Mouse (Mus musculus): ENCODE results near the gene Iqck.

The Iqck gene

DNA sequence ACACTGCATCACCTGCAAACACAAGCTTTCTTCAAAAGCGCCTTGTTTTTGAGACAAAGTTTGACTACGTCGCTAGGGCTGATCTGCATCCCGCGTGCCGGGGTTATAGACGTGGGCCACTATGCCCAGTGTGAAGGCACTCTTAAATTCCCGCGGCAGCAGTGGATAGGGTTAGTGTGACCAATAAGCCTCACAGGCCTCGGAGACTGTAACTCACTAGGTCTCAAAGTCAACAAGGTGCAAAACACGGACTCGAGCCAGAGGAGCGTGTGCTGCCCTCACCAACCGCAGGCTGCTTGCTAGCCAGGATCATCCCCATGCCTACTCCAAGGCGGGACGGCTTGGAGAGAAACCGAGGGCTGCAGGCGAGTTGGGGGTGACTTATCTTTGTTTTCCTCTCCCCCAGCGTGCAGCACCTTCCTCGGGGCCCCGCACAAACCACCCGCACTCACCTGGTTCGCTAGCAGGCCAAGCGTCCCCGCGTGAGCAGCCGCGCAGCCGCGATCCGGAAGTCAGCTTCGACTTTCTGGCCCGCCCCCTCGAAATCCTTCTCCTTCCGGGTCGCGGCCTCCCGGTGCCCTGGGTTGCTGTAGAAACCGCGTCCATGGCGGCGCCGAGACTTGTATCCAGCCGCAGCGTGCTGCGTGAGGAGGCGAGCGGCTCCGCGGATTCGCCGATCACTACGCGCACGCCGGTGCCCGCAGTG is at the start of gene Iqck:
Gene Iqck, plus strand, starts transcription at position 582 of the 706 bp plus-strand sequence.
- DNase-seq (ENCODE audit: low read depth, low spot score): peak; percentile 86

DNA sequence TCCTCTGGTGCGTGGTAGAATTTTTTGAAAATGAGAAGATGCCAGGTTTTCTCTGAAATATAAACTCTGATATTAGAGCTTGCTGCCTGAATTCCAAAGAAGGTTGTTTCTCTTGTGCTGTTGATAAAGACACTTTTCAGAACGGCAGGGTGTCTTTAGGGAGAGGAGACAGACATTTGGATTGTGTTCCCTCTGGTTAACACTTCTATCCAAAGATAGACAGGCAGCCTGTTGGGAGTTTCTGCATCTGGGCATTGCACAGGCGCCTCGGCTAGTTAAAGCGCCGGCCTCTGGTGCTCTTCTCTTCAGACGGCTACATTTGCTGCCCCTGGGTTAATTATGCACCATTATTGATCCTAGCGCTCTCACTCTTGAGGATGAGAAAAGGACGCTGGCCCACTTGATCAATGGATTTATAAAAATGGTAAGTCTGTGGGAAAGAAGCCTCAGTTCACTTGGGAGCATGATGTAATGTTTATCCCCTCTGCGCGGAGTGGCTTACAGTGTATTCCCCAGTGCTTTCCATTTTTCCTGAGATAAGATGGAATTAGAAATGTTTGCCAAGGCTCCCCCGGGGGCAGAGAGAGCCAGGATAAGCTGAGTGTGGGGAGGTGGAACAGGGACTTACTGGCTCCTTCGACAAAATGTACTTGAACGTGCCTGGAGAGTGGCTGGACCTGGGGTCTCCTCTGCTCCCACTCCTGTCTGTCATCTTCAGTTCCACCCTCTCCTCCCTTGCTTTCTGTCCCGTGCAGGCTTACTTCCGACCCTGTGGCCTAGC is 48.7 kb upstream of the Iqck start:
- DNase-seq (ENCODE audit: low read depth, low spot score): no peak

DNA sequence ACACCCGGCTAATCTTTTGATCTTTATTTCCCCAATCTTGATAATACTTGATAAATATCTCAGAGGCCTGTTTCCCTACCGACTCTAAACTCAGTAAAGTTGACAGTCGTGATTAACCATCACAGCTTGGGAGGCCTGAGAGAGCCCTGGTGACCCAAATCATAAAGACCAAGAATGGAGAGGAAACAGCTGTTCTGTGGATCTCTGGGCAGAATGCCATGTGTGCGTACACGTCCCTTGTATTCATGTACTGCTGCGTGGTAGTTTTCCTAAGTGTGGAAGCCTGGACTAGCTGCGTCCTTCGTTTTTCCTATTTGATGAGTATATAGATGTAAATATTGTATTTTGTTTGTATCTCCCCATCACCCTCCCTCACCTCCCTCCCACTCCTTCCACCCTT is 47.7 kb upstream of the Iqck start:
- no peak for DNase-seq (ENCODE audit: low read depth, low spot score)

DNA sequence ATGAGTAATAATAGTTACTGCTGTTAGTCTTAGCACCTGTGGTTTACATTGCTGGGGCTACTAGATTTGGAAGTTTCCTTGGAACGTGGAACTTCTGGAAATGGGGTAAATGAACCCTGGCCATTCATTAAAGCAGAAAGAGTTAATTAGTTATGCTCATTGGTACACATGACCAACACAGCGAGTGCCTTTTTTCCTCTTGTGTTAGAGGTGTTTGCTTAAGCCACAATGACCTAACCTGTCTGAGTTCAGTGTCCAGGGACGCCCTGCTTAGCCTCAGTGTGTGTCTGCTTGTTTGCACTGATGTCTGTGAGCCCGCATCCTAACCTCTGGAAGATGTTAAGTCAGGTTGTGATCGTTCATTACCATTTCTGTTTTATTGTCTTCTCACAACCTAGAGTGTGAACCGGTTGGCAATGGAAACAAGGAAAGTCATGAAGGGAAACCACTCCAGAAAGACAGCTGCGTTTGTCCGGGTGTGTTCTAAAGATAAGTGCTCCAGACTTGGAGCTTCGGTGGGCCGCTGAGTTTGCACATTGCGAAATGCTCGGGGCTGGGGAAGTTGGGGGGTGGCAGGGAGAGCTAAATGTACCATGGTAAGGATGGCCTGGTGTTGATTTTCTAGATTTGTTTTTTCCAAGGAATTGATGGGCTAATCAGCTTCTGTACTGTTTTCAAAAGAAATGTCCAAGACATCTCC is 44.0 kb upstream of the Iqck start:
- DNase-seq (ENCODE audit: low read depth, low spot score): no peak

DNA sequence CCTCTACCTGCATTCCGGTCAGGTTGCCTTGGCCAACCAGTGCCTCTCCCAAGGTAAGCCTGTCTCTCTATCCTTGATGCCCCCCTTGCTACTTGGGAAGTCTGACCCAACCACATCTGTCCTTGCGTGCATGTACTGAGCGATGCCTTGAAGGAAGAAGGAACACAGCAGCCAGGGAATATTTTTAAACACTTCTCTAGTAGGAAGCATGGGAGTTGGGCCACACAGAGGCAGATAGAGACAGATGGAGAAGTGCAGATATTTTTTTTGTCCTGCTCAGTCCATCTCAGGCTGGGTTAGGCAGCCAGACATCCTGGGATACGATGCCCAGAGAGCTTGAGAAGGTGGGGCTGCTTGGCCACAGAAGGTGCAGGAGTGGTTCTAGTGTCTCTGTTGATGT is 42.0 kb upstream of the Iqck start:
- no peak for DNase-seq (ENCODE audit: low read depth, low spot score)

DNA sequence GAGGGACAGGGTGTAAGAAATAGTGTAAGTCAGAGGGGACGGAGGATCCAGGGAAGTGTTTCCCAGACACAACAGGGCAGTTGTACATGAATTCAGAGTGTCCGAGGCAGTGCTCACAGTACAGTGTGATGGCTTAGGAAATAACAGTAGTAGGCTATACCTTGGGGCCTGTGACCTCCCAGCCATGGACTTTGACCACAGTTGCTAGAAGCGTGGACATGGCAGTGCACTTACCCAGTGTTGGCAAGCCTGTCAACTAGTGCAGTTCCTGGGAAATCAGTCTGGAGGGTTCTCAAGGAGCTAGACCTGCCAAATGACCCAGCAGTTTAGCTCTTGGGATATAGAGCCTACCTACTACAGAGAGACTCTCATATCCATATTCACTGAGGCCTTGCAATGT is 39.3 kb upstream of the Iqck start:
- DNase-seq (ENCODE audit: low read depth, low spot score): no peak

DNA sequence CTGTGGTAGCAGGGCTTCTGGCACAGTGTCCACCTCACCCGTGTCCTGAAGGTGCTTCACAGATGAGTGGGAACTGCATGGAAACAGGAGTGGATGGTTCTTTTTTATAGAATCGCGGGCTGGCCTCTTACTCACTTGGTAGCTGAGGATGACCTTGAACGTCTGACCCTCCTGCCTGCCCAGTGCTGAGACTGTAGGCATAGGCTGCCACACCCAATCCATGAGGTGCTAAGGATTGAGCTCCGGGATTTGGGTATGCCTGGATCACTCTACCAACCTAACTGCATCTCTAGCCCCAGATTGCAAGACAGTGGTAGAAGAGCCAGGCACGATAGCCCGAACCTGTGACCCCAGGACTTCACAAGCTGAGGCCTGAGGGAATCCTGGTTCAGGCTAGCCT is 37.8 kb upstream of the Iqck start:
- DNase-seq (ENCODE audit: low read depth, low spot score): no peak

DNA sequence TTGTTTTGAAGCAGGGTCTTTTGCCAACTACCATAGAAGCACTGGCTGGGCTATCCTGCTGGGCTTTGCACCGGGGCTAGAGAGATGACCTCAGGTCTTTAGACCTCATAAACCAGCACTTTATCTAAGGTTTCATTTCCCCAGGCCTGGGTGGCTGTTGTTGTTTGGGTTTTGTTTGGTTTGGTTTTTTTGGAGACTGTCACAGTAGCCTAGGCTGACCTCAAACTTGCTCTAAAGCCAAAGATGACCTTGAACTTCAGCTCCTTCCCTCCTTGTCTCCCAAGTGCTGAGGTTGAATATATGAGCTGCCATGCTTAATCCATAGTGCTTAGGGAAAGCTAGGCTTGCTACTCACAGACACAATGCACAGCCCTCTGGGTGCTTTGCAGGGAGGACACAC is 35.9 kb upstream of the Iqck start:
- DNase-seq (ENCODE audit: low read depth, low spot score): no peak

DNA sequence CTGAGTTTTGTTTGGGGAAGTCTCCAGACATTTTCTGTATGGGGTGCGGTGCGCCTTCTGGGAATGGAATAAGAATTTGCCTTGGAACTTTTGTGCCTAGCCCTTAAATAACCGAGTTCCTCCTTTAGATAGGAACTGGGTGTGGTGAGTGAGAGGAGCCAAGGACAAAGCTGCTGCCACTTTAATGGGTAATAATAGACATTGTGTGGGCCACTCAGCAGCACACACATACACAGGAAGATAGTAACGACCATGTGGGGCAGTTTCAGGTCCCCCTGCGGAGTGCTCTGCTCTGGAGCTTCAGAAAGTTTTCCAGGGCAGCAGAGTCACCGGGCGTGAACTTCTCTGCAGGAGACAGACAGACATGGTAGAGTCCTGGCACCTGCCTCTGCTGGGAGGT is 34.2 kb upstream of the Iqck start:
- DNase-seq (ENCODE audit: low read depth, low spot score): no peak

DNA sequence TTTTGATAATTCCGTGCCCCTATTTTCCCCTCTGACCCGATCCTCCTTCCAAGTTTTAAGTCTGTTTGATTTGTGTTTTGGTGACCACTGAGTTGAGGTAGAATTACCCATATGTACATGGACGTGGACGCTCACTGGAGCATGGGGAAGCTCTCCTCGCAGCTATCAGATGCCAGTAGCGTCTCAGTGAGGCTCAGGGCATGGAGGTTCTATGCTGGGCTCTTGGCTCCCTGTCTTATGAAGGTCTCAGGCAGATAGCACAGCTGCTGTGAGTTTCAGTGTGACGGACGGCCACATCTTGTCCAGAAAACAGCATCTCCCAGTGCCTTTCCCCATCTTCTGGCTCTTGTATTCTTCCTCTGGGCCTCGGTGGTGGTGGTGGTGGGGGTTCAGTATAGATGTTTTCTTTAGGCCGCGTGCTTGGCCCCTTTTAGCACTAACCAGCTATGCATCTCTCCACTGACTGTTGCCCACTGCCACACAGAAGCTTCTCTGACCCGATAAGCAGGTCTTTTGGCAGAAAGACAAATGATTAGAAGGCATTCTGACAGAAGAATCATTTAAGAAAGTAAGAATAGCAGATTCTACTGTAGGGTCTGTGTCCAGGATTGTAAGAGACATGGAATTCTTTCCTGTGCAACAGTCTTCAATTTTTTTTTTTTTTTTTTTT is 33.5 kb upstream of the Iqck start:
- no peak for DNase-seq (ENCODE audit: low read depth, low spot score)

DNA sequence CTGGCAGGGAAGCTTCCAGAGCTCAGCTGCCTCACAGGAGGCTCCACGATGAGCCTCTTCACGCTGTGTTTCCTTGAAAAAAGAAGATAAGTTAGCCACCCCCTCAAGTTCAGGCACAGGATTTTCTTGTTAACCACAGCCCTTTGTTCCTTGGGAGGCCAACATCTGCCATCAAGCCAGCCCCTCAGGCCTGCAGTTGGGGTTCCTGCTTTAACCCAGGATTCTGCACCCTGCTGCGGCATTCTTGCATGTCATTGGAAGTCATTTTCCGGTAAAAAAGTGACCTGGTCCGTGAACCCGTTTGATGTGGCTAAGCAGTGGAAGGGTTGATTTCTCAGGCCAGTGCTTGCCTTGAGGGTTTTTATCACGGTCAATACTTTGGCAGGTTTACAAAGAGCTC is 31.1 kb upstream of the Iqck start:
- DNase-seq (ENCODE audit: low read depth, low spot score): no peak

DNA sequence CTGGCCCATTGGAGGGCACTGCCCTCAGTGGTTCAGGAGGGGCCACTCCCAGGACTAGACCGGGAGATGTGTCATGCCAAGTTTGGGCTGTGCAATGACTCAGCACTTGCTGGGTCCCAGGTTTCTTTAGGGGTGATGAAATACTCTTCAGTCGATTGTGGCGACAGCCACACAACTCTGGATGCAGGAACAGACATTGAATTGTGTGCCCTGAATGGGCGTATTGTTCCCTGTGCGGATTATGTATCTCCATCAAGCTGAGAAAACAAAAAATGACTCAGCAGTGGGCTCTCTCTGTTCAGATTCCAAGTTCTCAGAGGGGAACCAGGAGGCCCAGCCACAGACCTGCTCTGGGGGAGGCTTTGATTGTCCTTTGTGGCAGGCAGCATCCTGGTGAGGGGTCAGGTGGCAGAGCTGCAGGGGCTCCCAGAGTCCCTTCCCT is 27.6 kb upstream of the Iqck start:
- peak; percentile 86 for DNase-seq (ENCODE audit: low read depth, low spot score)

DNA sequence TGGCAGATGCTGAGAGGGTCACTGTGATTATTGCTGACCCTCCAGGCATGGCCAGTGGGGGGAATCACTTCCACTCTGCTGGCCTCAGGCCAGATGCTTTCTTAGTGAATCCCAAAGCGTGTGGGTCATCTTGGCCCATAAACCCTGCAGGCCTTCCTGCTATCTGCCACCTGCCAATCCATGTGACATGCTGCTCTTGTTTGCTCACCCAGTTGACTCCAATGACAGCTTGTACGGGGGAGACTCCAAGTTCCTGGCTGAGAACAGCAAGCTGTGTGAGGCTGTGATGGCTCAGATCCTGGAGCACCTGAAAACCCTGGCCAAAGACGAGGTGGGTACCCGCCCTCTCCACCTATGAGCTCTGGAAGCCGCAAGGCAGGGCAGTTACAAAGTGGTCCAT is 17.7 kb upstream of the Iqck start:
- no peak for DNase-seq (ENCODE audit: low read depth, low spot score)

DNA sequence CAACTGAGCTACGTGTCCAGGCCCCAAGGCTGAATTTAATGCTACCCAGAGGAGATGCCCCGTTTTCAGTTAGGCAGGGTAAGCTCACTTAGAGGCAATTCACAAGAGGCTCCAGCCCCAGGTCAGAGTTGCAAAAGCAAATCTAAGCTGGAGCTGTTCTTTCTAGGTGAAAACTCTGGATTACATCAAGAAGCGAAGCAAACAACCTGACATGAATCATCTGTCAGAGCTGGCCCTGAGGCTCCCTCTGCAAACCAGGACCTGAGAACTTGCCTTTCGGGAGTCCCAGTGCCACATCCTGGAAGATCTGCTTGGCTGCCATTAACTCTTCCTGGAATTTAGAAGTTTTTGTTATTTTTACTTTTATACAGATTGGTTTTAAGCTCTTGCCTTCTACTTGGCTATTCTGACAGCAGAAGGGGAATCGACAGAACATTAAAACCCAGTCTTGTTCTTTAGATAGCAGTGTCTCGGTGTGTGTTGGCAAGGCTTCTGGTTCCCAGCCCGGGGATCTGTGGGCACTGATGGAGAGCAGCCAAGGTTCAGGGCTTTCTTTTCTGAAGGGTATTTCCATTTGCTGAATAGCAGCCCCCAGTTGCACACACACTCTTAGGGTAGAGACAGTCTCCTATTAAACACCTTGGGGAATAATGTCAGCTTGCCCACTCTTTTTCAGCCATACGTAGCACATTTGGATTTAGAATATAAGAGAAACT is 14.4 kb upstream of the Iqck start:
- no peak for DNase-seq (ENCODE audit: low read depth, low spot score)

DNA sequence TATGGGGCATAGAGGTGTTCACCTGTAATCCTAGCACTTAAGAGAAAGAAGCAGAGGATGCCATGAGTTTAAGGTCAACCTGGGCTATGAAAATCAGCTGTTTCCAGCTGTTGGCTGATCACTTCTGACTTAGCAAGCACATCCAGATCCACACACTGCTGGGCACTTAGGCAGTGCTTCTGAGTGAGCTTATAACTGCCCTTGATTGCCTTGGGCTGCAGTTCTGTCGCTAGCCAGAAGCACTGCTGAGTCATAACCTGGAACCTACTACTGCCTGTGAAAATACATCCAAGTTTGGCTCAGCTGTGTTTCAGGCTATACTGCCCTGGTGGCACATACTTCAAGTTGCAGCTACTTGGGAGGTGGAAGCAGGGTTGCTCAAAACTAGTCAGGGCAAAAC is 13.8 kb upstream of the Iqck start:
- peak; percentile 86 for DNase-seq (ENCODE audit: low read depth, low spot score)

DNA sequence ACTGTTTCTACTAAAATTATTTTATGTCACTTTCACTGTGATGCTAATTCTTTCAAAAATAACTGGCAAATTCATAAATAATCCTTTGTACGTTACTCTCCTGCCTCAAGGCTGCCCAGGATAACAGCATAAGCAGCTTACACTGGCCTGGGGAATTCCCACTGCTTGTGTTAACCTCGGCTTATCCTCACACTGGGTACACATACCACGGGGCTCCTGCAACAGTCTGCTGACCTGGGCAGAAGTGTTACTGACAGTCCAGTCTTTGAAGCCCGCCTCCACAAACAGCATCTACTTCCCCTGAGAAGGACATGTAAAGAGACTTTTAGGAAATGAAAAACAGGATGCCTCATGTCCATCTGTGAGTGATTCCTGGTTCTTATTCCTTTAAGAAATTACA is 12.6 kb upstream of the Iqck start:
- DNase-seq (ENCODE audit: low read depth, low spot score): no peak

DNA sequence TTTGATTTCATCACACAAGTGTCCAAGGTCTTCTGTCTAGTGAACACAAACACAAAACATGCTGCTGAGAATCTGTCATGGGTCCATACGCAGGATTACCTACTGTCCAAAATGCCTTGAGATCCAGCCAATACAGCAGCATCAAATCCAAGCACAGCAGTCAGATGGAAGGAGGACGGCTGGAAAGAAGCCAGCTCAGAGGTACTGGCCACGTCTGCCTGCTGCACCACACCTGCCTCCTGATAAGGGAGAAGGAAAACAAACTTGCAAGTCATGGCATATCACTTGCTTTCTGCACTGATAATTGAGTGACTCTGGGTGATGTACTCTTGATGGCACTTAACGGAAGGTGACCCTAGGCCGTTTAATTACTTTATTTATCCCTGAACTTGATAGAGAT is 10.4 kb upstream of the Iqck start:
- no peak for DNase-seq (ENCODE audit: low read depth, low spot score)

DNA sequence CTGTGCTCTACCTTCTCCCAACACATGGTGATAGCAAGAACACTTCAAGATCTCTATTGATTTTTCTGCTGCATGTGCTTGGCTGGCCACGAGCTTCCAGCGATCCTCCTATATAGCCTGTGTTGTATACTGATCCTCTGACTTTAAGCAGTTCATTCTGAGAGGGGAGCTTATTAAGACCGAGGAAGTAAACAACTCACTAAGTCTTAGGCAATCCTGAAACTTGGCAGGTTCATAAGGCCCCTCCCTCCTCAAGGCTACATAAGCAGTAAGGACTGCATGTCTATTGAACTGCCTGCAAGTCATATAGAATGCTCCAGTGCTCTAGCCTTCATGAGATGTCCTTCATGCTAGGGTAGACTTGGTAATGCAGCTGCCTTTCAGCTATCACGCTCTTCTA is 9.2 kb upstream of the Iqck start:
- no peak for DNase-seq (ENCODE audit: low read depth, low spot score)

DNA sequence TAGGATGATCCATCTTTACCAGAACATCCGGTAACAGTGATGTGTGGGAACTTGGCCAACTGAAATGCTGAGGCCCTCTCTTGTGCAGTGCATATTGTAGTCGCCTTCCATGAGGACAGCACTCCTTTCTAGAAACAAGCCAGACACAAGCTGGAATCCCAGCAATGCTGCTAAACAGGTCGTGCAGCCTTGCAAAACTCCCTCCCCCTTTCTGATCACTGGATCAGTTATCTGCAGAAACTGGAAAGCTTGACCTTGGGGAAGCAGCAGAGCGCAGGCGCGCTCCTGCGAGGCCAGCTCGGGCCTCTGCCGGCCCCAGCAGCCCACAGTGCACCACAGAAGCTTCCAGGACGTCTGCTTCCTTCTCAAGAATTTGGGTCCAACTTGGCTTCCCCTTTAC is 6.8 kb upstream of the Iqck start:
- no peak for DNase-seq (ENCODE audit: low read depth, low spot score)

DNA sequence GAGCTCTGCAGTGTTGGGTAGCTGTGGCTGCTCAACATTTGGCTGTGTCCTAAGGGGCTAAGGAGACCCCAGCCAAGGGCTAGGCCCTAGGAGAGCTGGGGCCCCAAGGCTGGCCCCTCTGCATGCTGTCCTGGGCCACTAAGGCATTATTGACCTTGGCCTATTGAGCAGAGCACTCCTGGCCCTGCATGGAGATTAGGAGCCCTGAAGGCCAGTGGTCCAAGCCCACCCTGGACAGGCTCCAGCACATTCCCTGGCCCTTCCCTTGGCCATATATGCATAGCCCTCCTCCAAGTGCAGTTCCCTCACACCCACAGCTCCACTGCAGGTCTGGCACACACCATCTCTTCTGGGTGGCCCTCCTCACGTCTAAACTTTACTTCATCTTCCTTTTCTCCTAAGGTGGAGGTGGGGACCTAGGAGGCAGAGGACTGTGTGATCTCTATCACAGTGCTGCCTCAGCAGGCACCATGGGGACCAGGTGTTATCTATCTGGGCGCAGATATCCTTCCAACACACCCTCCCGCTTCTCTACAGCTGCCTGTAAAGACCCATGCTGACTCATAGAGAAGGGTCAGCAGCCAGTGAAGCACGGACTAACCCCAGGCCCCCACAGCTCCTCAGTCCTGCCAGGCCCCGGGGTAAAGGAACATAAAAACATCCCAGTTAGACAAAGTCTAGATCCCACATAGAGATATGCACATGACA is 5.9 kb upstream of the Iqck start:
- no peak for DNase-seq (ENCODE audit: low read depth, low spot score)
